Mouse (Mus musculus) c-Kit-positive CD71-negative TER-119-negative erythroid progenitor cells, embryonic 14.5 days (primary cell): Measurements from ENCODE around the gene Idh2.
"Not testable (repeated sequence)": the region's sequence is repeated elsewhere in the genome, so short reads cannot be mapped to it uniquely, and the experiment has no call there.

Source experiments
- DNase-seq: peaks from one replicate; pipeline ENCODE4 v3.0.0-alpha.2; 2013; ENCODE audit warnings: low read depth

The Idh2 gene

DNA sequence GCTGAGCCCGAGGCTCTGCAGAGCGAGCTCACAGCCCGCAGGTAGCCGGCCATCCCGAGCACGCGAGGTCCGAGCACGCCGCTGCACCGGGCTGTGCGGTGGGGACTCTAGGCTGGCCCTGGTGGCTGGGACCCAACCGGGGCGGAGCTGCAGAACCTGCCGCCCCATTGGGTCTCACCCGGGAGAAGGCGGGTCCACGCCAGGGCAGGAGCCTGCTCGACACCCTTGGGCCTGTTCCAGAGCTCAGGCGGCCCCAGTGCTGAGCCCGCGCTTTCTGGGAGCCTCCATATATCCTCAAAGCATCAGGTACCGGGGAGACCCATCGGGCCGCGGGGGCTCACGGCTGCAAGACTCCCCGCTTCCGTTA lies at the start of gene Idh2:
Idh2 (minus strand) TSS at position 169 of the 367 bp plus-strand sequence.
- peak; percentile 65 for DNase-seq

DNA sequence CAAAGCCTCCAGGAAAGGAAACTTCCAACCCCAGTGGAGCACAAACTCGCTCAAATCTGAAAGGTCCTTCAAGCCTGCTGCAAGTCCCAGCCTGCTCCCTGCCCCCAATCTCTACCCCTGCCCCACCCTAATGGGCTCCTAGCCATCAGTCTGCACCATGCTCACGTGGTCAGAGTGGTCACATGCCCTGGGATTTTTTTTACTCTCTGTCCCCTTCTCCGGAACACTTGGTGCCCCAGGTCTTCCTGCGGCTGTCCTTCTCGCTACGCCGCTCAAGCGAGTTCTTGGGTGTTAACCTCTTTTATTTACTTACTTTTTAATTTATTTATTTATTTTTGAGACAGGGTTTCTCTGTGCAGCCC lies 45.7 kb upstream of the Idh2 start:
- DNase-seq = no peak

DNA sequence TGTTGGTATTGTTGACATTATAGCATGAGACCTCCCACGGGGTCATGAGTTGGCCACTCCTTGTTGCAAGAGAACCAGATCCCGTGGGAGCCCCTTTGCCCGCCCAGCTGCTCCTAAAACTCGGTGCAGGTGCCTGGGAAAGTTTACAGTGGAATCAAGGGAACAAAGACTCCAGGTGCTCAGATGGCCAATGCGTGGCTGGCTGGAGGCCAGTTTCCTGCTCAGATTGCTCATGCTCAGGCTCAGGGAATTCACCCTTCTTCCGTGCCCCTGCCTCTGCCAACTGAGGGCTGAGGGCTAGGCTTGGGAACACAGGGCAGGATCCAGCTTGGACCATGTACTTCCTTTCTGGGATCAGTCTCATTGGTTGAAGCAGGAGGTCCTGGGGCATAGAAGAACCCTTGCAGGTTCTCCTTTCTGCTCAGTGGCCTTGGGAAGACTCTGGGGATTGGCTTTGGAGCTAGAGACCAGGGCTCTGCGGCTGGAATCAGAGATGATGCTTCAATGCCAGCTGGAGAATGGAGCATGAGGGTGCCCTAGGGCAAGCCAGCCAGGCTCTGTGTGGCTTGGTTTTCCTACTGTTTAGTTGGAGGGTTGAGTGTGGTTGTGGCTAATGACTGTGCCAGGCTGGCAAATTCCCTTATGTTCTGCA lies 45.2 kb upstream of the Idh2 start:
- no peak for DNase-seq

DNA sequence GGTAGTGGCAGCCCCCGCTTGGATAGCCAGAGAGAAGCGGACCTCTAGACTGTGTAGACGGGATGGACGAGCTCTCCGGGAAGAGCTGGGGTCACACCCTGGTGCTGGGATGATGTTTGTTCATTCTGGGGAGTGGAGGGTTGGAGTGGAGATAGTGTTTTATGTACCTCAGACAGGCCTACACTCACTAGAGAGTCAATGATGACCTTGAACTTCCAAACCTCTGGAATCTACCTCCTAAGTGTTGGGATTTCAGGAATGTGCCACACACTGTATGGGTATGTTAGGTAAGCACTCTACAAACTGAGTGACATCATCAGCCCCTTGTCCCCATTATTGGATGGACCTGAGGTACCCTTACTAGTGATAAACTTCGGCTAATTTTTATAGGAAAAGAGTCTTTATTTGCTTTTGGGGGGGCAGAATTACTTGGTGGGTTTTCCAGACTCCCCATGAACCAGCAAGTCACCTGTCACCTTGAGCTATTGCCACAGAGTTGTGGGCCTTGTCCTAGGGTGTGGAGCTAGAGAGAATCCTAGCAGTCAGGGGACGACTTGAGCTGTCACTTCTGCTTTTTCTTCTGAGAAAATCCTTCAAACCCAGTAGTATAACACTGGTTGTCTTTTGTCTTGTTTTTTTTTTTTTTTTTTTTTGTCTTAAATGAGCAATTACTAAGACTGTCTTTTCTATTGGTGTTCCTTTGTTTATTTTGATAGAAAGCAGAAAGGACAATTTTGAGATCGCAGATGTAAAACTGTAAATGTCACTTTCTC lies 43.5 kb upstream of the Idh2 start:
- DNase-seq = no peak

DNA sequence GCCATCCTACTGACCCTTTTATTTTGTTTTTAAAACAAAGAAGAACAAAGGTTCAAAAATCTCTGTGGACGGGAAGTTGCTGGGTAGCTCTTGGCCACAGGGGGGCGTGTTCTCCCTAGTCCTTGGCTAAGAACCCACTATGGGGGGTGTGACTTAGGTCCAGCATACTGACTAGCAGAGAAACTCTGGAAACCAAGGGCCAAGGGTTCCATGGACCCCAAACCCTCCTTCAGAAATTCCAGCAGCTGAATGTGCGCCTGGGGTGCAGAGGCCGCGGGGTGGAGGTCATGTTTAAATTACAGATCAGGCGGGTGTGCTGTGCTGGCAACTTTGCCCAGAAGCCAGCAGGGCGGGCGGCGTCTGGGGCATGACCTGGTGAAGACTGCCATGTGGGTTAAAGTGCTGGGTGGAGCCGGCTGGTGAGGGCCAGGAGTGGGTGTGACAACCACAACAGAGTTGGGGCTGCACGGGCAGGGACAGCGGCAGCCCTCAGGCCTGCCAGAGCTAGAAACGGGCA lies 41.6 kb upstream of the Idh2 start:
- DNase-seq = no peak

DNA sequence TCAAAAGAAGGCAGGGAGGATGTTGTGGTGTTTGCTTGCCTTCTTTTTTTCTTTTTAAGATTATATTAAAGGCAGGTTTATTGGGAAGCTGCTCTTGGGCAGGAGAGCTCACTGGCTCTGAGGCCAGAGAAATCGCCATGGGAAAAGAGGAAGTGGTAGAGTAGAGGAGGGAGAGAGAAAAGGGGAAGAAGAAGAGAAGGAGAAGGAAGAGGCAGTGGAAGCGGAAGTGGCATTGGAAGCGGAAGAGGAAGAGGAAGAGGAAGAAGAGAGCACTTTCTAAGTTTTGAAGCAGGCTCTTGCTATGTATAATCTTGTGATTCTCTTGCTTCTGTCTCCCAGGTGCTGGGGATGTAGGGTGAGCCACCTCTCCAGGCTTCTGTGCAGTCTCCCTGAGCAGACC lies 39.5 kb upstream of the Idh2 start:
- DNase-seq = no peak

DNA sequence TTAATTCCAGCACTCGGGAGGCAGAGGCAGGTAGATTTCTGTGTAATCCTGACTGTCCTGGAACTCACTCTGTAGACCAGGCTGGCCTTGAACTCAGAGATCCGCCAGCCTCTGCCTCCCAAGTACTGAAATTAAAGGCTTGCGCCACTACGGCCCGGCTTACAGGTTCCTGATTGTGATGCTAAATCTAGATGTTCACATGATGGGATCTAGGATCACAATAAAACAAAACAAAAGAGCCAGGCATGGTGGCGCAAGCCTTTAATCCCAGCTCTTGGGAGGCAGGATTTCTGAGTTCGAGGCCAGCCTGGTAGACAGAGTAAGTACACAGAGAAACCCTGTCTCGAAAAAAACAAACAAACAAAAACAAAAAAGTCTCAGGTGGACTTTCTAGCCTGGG lies 37.6 kb upstream of the Idh2 start:
- DNase-seq = no peak

DNA sequence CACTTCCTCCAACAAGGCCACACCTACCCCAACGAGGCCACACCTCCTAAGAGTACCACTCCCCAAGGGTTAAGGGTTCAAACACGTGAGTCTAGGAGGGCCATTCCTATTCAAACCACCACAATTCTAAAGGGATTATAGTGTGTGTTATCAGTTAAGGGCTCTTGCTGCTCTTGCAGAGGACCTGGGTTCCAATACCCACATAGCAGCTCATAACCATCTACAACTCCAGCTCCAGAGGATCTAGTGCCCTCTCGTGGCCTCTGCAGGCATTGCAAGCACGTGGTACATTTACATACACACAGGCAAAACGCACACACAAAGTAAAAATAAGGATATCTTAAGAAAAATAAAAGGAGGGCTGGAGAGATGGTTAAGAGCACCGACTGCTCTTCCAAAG lies 37.0 kb upstream of the Idh2 start:
- DNase-seq = no peak

DNA sequence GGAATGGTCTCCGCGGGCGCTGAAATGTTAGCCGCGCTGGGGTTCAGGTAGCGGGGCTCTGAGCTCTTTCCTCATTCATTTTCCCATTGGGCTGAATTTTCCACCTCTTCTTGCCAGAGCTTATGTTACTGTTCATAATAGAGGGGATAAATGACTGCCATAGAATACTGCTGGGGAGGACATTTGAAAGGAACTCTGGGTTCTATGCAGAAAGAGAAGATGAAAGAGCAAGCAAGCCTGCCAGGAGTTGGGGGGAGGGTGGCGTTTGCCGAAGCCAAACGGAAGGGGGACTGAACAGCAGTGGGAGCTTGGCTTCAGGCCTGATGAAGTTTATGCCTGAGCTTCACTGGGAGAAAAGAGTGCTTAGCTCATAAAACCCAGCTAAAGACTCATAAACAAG lies 34.2 kb upstream of the Idh2 start:
- no peak for DNase-seq

DNA sequence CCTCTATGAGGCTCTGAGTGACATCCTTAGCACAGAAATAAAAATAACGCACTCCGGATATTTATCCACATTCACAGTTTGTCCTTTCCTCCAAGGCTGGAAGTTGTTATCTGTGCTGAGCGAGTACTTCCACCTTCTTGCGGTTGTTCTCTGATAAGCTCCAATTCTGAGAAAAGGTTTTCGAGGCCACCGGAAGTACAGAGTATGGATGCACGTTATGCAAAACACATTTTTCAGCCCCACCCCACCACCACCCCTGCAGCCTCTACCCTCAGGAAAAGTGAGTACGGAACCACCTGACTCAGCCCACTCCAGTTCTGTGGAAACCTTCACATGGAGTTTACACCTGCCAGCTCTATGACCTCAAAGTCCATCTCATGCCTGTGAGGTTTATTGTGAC lies 30.9 kb upstream of the Idh2 start:
- DNase-seq = peak; percentile 51

DNA sequence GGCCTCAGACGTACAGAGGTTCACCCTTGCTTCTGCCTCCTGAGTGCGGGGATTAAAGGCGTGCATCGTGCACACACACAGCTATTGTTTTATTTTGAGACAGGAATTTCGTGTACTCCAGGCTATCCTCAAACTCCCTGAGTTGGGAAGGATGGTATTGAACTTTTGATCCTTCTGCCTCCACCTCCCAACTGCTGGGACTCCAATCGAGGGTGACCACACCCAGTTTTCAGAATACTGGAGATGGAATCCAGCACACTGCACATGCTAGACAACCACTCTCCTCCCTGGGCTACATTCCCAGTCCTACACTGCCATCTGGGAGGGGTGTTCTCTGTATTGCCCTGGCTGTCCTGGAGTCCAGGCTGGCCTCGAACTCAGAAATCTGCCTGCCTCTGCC lies 29.5 kb upstream of the Idh2 start:
- DNase-seq = no peak

DNA sequence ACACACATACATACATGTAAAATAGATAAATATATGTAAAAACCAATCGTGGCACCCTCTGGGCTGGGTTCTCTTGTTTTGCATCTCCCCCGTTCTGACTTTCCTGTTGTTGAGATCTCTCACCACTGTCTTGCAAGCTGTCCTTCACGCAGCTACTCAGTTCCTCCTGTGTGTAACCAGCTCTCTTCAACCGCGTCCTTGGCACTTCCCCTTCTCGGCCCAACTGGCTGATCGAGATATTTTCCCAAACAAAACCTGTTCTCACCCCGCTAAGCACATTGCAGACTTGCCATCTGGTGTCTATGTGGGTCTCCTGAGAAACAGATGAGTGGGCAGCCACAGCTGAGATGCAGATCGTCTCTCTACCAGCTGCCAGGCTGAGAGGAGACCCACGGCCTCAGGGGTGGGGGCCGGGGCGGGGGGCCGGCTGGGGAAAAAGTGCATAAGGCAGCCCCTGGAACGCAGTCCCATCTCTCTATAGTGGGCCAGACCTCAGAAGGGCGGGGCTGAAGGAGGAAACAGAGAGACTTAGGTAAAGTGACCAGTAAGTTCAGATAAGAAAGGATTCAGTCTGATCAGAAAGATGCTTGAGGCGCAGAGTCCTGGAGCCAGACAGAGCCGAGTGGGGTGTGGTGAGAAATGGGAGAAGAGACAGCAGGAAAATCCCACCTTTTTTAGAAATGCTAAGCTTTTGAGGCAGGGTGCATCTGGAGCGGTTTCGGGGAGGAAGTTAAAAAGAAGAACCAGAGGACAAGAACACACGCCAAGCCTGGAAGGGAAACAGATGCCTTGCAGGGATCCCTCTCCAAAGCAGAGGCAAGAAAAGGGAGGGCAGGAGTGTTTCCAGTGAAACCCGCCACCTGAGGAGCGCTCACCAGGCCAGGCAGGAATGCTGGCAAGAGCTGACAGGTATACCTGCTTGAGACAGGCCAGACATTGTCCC lies 28.4 kb upstream of the Idh2 start:
- DNase-seq = peak; percentile 81

DNA sequence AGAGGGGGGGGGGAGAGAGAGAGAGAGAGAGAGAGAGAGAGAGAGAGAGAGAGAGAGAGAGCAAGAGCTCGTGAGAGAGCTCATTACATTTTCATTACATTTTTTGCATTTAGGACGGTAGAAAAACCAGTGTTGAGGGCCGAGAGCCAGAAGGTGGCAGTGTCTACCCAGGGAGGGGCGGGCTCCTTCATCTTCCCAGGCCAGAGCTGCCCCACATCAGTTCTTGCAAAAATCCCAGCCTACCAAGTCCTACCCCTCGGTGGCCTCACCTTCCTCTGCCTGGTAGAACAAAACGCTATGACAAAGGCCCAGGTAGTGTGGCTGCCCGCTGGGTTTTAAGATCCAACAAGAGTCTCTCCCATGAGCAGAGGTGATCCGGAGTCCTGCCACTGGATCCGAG lies 25.6 kb upstream of the Idh2 start:
- peak; percentile 63 for DNase-seq

DNA sequence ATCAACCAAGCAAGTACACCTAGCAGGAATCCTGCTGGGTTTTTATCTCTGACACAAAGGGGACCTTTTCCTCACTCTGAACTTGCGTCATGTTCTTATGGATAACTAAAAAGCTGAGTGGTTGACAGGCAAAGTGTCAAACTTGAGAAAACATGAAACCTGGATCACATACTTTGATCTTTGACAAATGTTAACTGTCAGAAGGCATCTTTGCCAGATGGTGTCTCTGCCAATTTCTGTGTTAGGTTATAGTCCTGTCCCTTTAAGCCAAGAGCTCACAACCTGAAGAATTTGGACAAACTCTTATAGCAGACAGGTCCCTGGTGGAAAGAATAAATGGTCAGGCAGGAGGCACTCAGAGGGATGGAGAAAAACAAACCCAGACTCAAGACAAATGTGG lies 23.2 kb upstream of the Idh2 start:
- no peak for DNase-seq

DNA sequence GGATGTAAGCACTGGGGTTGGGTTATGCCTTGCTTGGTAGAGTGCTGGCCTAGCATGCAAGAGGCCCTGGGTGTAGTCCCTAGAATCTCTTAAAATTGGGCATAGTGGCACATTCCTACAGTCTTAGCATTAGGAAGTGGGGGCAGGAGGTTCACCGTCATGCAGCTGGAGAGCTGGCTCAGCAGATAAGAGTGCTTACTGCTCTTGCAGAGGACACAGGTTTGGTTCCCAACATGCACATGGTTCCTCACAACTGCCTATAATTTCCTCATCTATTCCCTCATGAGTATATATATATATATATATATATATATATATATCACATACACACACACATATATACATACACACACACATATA lies 20.0 kb upstream of the Idh2 start:
- no peak for DNase-seq

DNA sequence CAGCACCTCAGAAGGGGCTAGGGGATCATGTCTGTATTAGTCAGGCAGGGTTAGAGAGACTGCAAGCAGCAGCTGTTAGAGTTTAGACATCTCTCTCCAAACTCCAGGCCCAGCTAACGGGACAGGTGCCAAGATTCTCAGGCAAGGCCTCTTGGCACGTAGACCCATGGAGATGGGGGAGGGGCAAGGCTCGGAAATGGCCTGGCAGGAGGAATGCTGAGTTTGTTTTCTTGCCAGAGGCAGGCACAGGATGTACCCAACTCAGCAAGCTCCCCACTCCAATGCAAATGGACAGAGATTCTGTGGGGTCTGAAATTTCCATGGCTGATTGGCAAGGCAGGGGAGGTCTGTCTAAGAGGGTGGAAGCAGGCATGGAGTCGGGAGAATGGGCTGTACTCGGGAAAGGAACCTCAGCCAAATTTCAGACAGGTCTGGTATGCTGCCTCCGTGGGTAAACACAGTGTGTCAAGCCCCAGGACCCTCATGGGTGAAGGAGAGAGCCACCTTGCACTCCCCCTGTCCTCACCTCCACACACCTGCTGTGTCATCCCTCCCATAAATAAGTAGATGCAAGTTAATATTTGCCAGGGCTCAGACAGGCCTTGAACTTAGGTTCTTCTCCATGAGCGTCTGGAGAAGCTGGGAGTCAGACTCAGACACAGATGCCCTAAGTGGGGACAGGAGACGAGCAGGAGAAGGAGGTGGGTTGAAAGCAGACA lies 19.4 kb upstream of the Idh2 start:
- DNase-seq = no peak

DNA sequence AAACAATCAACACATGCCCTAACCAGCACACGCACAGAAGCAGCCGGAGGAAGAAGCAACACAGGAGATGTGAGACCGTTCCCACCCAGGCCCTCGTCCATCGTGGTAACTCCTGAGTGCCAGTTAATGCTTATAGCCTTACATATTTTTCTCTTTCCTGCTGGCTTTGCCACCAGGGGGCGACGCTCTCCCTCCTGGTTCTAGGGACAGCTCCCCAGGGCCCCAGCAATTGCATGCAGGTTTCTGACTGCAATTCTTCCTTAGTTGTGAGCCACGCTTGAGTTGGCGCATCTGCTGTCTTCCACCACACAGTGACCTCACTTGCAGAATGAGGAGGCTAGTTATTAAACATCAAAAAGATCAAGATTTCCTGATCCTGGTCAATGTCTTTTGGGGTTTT lies 17.3 kb upstream of the Idh2 start:
- DNase-seq = peak; percentile 81

DNA sequence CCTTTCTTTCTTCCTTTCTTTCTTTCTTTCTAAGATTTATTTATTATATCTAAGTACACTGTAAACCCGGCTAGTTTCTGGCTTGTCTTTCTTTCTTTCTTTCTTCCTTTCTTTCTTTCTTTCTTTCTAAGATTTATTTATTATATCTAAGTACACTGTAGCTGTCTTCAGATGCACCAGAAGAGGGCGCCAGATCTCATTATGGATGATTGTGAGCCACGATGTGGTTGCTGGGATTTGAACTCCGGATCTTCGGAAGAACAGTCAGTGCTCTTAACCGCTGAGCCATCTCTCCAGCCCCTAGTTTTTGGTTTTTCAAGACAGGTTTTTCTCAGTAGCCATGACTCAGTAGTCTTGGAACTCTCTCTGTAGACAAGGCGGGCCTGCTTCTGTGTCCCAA lies 16.1 kb upstream of the Idh2 start:
- not testable (repeated sequence) for DNase-seq

DNA sequence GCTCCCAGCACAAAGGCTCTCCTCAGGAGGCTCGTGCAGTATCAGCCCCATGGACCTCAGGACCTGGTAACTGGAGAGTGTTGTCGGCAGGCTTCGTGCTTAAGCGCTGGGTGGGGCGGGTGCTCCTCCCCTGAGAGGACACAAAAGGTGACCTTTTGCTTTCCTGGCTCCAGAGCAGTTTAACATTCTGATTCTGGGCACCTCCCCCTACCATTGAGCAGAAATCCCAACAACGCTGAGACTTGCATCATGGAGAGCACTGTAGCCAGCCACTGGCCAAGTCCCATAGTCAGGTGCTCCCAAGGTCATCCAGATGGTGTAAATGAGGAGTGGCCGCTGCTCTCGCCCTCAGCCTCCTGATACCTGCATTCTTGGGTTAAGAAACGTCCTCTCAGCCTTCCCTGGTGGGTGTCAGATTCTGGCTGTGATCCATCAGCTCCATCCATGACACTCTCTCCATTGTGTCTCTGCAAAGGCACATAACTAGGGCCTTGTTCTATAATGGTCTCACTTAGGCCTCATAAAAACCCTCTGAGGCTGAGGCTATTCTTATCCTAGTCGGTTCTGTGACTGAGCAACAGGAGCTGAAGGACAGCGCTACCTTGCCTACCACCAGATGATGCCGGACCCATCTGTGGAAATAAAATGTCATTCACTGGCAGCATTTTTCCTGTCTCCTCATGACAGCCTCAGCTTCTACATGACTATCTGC lies 15.3 kb upstream of the Idh2 start:
- DNase-seq = no peak

DNA sequence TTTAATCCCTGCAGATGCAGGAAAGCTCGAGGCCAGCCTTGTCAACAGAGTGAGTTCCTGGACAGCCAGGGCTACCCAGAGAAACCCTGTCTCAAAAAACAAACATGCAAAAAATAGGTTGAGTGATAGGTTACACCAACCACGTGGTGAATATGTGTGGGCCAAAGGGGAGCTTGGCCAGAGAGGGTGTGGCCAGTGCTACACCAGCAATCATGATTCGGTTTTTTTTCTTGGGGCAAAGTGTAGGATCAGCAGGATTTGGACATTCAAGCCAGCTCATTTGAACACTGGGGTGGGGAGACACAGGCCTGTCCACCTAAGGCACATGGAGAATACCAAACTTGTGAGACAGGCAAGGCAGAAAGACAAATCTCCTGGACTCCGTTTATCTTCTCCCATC lies 14.1 kb upstream of the Idh2 start:
- DNase-seq = no peak

DNA sequence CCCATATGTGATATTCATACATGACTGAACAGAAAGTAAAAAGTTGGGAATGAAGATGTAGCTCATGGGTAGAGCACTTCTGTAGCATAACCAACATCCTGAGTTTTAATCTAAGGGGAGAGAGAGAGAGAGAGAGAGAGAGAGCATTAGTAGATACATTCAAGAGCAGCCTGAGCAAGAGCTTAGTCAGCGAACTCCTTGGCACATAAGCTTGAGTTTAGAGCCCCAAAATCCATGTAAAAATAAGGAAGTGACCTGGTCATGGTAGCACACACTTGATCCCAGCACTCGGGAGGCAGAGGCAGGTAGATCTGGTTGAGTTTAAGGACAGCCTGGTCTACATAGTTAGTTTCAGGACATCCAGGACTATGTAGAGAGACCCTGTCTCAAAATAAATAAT lies 8.5 kb upstream of the Idh2 start:
- no peak for DNase-seq

DNA sequence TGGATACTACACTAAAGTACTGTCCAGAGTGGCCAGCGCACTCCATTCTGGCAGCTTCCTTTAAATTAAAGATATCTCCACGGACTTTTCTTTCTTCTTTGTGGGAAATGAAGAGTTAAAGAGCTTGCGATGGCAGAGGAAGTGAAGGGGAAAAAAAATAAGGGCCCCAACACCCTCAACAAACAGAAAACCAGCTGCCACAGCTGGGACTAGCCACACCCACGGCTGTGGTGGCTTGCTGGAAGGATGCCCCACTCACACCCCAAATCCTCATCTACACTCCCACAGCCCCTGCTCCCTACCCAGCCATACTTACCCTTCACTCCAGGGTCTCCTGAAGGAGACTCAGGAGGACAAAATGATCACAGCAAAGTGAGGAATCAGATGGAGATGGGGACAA lies 7.9 kb upstream of the Idh2 start:
- no peak for DNase-seq
